Mouse (Mus musculus) embryonic facial prominence, embryonic 12.5 days (tissue): ENCODE measurements around the gene Gm49340. TPM values are rescaled to one million over a fixed set of nuclear protein-coding genes. Genes with fewer than 3 reads are reported as not detected.
"Not testable (repeated sequence)": the region's sequence is repeated elsewhere in the genome, so short reads cannot be mapped to it uniquely, and the experiment has no call there.

Experiments
- ATAC-seq: fragments of 200-750 bp; cut with Nextera tagmentation; 2 replicates; pipeline ENCODE4 v1.8.0; 2017; ENCODE audit not compliant: insufficient number of reproducible peaks, insufficient read depth, low FRiP score, low TSS enrichment
- H3K27ac ChIP-seq: fragments of 300-500 bp; sonication (generic); 2 replicates; pipeline ENCODE4 v1.5.1; 2016; ENCODE audit warnings: mild to moderate bottlenecking
- H3K27me3 ChIP-seq: fragments of 300-500 bp; sonication (generic); 2 replicates; pipeline ENCODE4 v1.6.1; 2016; ENCODE audit warnings: mild to moderate bottlenecking, moderate library complexity
- H3K36me3 ChIP-seq: fragments of 300-500 bp; sonication (generic); 2 replicates; pipeline ENCODE4 v1.6.1; 2016; ENCODE audit warnings: mild to moderate bottlenecking
- H3K4me1 ChIP-seq: fragments of 300-500 bp; sonication (generic); 2 replicates; pipeline ENCODE4 v1.6.1; 2016
- H3K4me2 ChIP-seq: fragments of 300-500 bp; sonication (generic); replicated peaks from 2 replicates; pipeline ENCODE4 v1.6.1; 2016; ENCODE audit warnings: mild to moderate bottlenecking, moderate library complexity
- H3K4me3 ChIP-seq: fragments of 300-500 bp; sonication (generic); 2 replicates; pipeline ENCODE4 v1.5.1; 2016; ENCODE audit warnings: mild to moderate bottlenecking
- H3K9ac ChIP-seq: fragments of 300-500 bp; sonication (generic); 2 replicates; pipeline ENCODE4 v1.6.1; 2016; ENCODE audit warnings: mild to moderate bottlenecking, moderate library complexity
- H3K9me3 ChIP-seq: fragments of 300-500 bp; sonication (generic); 2 replicates; pipeline ENCODE4 v1.6.1; 2016; ENCODE audit warnings: mild to moderate bottlenecking, moderate library complexity
- WGBS: fragments of 180-500 bp; shearing (Covaris S2); methylation state at CpG from one replicate; pipeline ENCODE4 v1.1.7; 2016; 5-methylcytosine and 5-hydroxymethylcytosine counted together
- polyA plus RNA-seq: library from polyadenylated mRNA; unstranded; fragments of >200 nt; fragmentation: Nextera tagmentation; extraction: Ambion mirVana; gene quantifications from 2 replicates; pipeline ENCODE4 v1.2.1, GENCODE M21; 2016

The Gm49340 gene
- polyA plus RNA-seq = not detected in 2 replicates

GRCm38 (mm10) chr11:73329442-73329841 is at the start of gene Gm49340, which contains the start of the genes Aspa and Spata22:
Gm49340 (plus strand) TSS chr11:73329741.
Aspa (minus strand) TSS chr11:73329596.
Spata22 (plus strand) TSS chr11:73329741.
- 78% methylated on average over 27 of the region's 27 CpGs for WGBS

GRCm38 (mm10) chr11:73280710-73281109 is 48.8 kb upstream of the Gm49340 start:
- no peak overlapping the region for H3K27ac ChIP-seq
- H3K4me3 ChIP-seq = no peak overlapping the region
- no peaks in the 10 kb centered on the region for H3K36me3 ChIP-seq
- no peaks in the 10 kb centered on the region for H3K9me3 ChIP-seq
- H3K4me1 ChIP-seq = peaks cover 6% of the 10 kb centered on the region; the same call in 1 of the 2 replicates
- H3K4me2 ChIP-seq = no peak overlapping the region
- ATAC-seq = no peak
- 41% methylated on average over 5 of the region's 5 CpGs for WGBS
- no peak overlapping the region for H3K9ac ChIP-seq
- no peaks in the 10 kb centered on the region for H3K27me3 ChIP-seq

More at GRCm38 (mm10) chr11:73329442-73329841, at the start of gene Gm49340, which contains the start of the genes Aspa and Spata22:
- Histone ChIP-seq H3K4me2 (no peak within 1 kb of the TSS), H3K27me3 (no peaks in the 10 kb centered on the region), H3K9ac (no peak within 1 kb of the TSS), H3K36me3 (no peaks in the 10 kb centered on the region), H3K9me3 (no peaks in the 10 kb centered on the region), H3K4me1 (no peaks in the 10 kb centered on the region), H3K4me3 (no peak within 1 kb of the TSS), H3K27ac (no peak within 1 kb of the TSS)
- no peak for ATAC-seq

- Histone ChIP-seq H3K9me3 (no peaks in the 10 kb centered on the region), H3K9ac (no peak overlapping the region), H3K27me3 (no peaks in the 10 kb centered on the region), H3K4me2 (peak overlapping the region; percentile 48), H3K27ac (no peak overlapping the region), H3K4me3 (peak overlapping the region; percentile 29), H3K4me1 (peaks cover 6% of the 10 kb centered on the region; the same call in 1 of the 2 replicates), H3K36me3 (no peaks in the 10 kb centered on the region)
- 3% methylated on average over 16 of the region's 16 CpGs for WGBS
- ATAC-seq = peak; percentile 45; the same call in 1 of the 2 replicates
Observed at GRCm38 (mm10) chr11:73281528-73282027, 48.0 kb upstream of the Gm49340 start.

- H3K27ac ChIP-seq = no peak overlapping the region
- no peaks in the 10 kb centered on the region for H3K36me3 ChIP-seq
- WGBS = 62% methylated on average over 9 of the region's 9 CpGs
Observed at GRCm38 (mm10) chr11:73283369-73283768, 46.2 kb upstream of the Gm49340 start.

GRCm38 (mm10) chr11:73283926-73284325 is 45.6 kb upstream of the Gm49340 start:
- peaks cover 6% of the 10 kb centered on the region; the same call in 1 of the 2 replicates for H3K4me1 ChIP-seq
- no peaks in the 10 kb centered on the region for H3K9me3 ChIP-seq
- no peak overlapping the region for H3K9ac ChIP-seq
- no peak overlapping the region for H3K4me2 ChIP-seq
- no peaks in the 10 kb centered on the region for H3K27me3 ChIP-seq
- no peak overlapping the region for H3K4me3 ChIP-seq
- no peak overlapping the region for H3K27ac ChIP-seq
- no peak for ATAC-seq
- 50% methylated on average over 1 of the region's 1 CpGs for WGBS
- no peaks in the 10 kb centered on the region for H3K36me3 ChIP-seq

More at GRCm38 (mm10) chr11:73283369-73283768, 46.2 kb upstream of the Gm49340 start:
- H3K4me2 ChIP-seq = no peak overlapping the region
- no peaks in the 10 kb centered on the region for H3K9me3 ChIP-seq
- no peaks in the 10 kb centered on the region for H3K27me3 ChIP-seq
- H3K9ac ChIP-seq = no peak overlapping the region
- no peak for ATAC-seq
- H3K4me1 ChIP-seq = peaks cover 6% of the 10 kb centered on the region; the same call in 1 of the 2 replicates
- no peak overlapping the region for H3K4me3 ChIP-seq

GRCm38 (mm10) chr11:73284351-73284750 is 45.2 kb upstream of the Gm49340 start:
- no peaks in the 10 kb centered on the region for H3K36me3 ChIP-seq
- no peak overlapping the region for H3K9ac ChIP-seq
- H3K27ac ChIP-seq = no peak overlapping the region
- no peaks in the 10 kb centered on the region for H3K27me3 ChIP-seq
- H3K4me2 ChIP-seq = no peak overlapping the region
- no peak overlapping the region for H3K4me3 ChIP-seq
- H3K9me3 ChIP-seq = no peaks in the 10 kb centered on the region
- peaks cover 6% of the 10 kb centered on the region; the same call in 1 of the 2 replicates for H3K4me1 ChIP-seq
- no peak for ATAC-seq

- H3K27me3 ChIP-seq = no peaks in the 10 kb centered on the region
- H3K9ac ChIP-seq = no peak overlapping the region
- H3K4me2 ChIP-seq = no peak overlapping the region
- no peak overlapping the region for H3K27ac ChIP-seq
- H3K4me3 ChIP-seq = no peak overlapping the region
- 88% methylated on average over 1 of the region's 1 CpGs for WGBS
- H3K4me1 ChIP-seq = no peaks in the 10 kb centered on the region
- H3K9me3 ChIP-seq = no peaks in the 10 kb centered on the region
- H3K36me3 ChIP-seq = no peaks in the 10 kb centered on the region
- ATAC-seq = no peak
Observed at GRCm38 (mm10) chr11:73289621-73290020, 39.9 kb upstream of the Gm49340 start.

- no peaks in the 10 kb centered on the region for H3K4me1 ChIP-seq
- no peak overlapping the region for H3K27ac ChIP-seq
- H3K4me2 ChIP-seq = no peak overlapping the region
- H3K9me3 ChIP-seq = no peaks in the 10 kb centered on the region
- no peak overlapping the region for H3K9ac ChIP-seq
- H3K4me3 ChIP-seq = no peak overlapping the region
- 34% methylated on average over 2 of the region's 2 CpGs for WGBS
- no peaks in the 10 kb centered on the region for H3K36me3 ChIP-seq
- no peaks in the 10 kb centered on the region for H3K27me3 ChIP-seq
- no peak for ATAC-seq
Observed at GRCm38 (mm10) chr11:73303123-73303522, 26.4 kb upstream of the Gm49340 start.

GRCm38 (mm10) chr11:73315961-73316360 is 13.6 kb upstream of the Gm49340 start:
- no peak overlapping the region for H3K9ac ChIP-seq
- H3K36me3 ChIP-seq = no peaks in the 10 kb centered on the region
- ATAC-seq = no peak
- no peak overlapping the region for H3K4me3 ChIP-seq
- no peaks in the 10 kb centered on the region for H3K27me3 ChIP-seq
- no peak overlapping the region for H3K27ac ChIP-seq
- no peaks in the 10 kb centered on the region for H3K4me1 ChIP-seq
- H3K9me3 ChIP-seq = no peaks in the 10 kb centered on the region
- no peak overlapping the region for H3K4me2 ChIP-seq
- 46% methylated on average over 3 of the region's 3 CpGs for WGBS

GRCm38 (mm10) chr11:73318581-73318980 is 11.0 kb upstream of the Gm49340 start:
- not testable (repeated sequence) for H3K9ac ChIP-seq, H3K4me3 ChIP-seq, H3K36me3 ChIP-seq, H3K9me3 ChIP-seq, ATAC-seq, H3K27ac ChIP-seq, H3K4me2 ChIP-seq, H3K4me1 ChIP-seq, H3K27me3 ChIP-seq
- 84% methylated on average over 2 of the region's 2 CpGs for WGBS

GRCm38 (mm10) chr11:73321064-73321463 is 8.5 kb upstream of the Gm49340 start:
- H3K4me3 ChIP-seq, H3K4me1 ChIP-seq, H3K9ac ChIP-seq, H3K27me3 ChIP-seq, H3K27ac ChIP-seq, H3K4me2 ChIP-seq, ATAC-seq, H3K9me3 ChIP-seq, H3K36me3 ChIP-seq: not testable (repeated sequence)
- WGBS = 93% methylated on average over 13 of the region's 13 CpGs

GRCm38 (mm10) chr11:73323906-73324830 is 5.4 kb upstream of the Gm49340 start:
- H3K4me2 ChIP-seq = no peak overlapping the region
- H3K4me1 ChIP-seq = no peaks in the 10 kb centered on the region
- no peak overlapping the region for H3K9ac ChIP-seq
- H3K36me3 ChIP-seq = no peaks in the 10 kb centered on the region
- ATAC-seq = no peak
- 67% methylated on average over 9 of the region's 9 CpGs for WGBS
- H3K27ac ChIP-seq = no peak overlapping the region
- H3K4me3 ChIP-seq = no peak overlapping the region
- H3K27me3 ChIP-seq = no peaks in the 10 kb centered on the region
- H3K9me3 ChIP-seq = no peaks in the 10 kb centered on the region
